Mouse (Mus musculus): ENCODE data around the gene Il6ra.

DNA sequence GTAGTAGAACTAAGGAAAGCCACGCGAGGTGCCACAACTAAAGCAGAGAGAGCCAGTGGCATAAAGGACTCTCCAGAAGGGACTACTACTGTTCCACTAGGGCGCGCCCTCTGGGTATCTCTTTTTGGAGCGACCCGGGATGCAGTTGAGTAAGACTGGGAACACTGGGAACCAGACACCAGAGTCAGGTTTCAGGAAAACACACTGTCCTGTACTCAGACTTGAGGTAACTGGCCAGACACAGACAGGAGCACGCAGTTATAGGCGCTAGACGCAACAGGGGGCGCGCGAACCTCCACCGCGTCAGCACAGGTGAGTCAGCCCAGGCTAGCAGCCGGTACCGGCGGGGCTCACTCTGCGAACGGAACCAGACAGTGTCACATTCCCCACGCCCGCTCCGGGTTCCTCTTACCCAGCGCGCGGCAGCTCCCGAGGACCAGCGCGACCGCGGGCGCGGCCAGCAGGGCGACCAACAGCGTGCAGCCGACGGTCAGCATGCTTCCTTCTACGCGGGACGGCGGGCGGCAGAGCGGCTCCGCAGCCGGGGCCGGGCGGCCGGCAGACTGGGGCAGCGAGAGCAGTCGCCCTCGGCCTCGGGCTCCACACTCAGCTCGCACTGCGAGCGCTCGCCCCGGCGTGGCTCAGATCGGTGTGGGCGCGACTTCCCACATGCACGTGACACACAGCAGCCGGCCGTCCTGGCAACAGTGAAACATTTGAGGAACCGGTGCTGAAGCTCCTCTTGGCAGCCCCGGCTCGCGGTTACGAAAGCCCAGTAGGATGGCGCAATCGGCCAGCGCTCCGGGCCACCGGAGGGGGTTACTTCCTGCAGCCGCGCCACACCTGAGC, at the start of gene Il6ra:
- TF ChIP-seq CTCF (IDR thresholded peaks at IDR 0.05; ENCODE audit: low read depth) (peak; percentile 60), EP300 (optimal IDR thresholded peaks at IDR 0.05) (no peak)

Data from stomach, postnatal 0 days (tissue).